18 mouse cellular contexts compared by ENCODE assay signal in the genomic region with DNA sequence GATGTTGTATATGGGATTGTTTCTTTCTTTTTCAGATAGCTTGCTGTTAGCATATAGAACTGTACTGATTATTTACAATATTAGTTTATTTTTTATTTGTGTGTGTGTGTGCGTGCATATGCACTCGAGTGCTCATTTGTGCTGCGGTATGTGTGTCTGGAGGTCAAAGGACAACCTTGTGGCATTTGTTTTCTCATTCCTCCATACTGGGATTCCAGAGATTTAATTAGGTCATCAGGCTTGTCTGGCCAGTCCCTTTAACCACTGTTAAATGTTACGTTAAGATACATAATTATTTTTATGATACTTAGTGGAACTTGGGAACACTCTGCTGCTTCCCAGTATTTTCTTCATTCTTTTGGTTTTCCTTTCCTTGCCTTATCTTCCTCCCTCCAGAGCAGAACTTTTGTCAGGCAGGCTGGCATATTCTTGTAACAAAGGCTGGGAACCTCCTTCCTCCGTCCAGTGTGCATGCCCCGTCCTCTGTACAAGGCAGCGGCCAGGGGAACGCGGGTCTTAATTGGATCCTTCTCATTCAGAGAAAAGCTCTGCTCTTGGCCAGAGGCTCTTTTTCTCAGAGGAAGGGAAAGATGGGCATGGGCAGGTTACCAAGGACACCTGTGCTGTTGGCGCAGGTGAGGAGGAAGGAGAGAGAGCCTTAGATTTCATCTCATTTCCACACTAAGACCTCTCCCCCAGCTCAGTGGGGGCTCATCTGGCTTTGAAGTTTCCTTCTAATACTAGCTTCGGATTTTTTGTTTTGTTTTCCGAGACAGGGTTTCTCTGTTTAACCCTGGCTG. TPM values are rescaled to one million over a fixed set of nuclear protein-coding genes. Genes with fewer than 3 reads are reported as not detected.
DNase-seq lines count a peak whose midpoint lies in the region; ATAC-seq and TF ChIP-seq lines count a peak whose summit lies in the region.
"Had no signal": no experiment of that assay in that cellular context is flagged by ENCODE, and none has a peak within 500 bp of the region (broad histone marks: within the 10 kb centered on the region; RNA-seq: fewer than 3 reads in every experiment).

No protein-coding gene starts in this region.

- H3K4me2 ChIP-seq in forebrain, embryonic 15.5 days (replicated peaks) = no peak overlapping the region
- H3K4me2 ChIP-seq: hindbrain, embryonic 14.5 days; intestine, embryonic 15.5 days; limb, embryonic 13.5 days; liver, embryonic 15.5 days had no signal

- H3K9ac ChIP-seq in forebrain, embryonic 15.5 days (replicated peaks) = no peak overlapping the region
- H3K9ac ChIP-seq: hindbrain, embryonic 14.5 days; intestine, embryonic 15.5 days; limb, embryonic 13.5 days; liver, embryonic 15.5 days had no signal

- H3K9me3 ChIP-seq in forebrain, embryonic 10.5 days = peaks cover 5% of the 10 kb centered on the region; the same call in 1 of the 2 replicates
- no peaks in the 10 kb centered on the region for H3K9me3 ChIP-seq in forebrain, embryonic 15.5 days
- H3K9me3 ChIP-seq: intestine, embryonic 15.5 days; limb, embryonic 13.5 days; liver, embryonic 15.5 days had no signal

- no peak overlapping the region for H3K4me3 ChIP-seq in forebrain, embryonic 10.5 days
- H3K4me3 ChIP-seq in forebrain, embryonic 15.5 days = no peak overlapping the region
- H3K4me3 ChIP-seq in layer of hippocampus, adult 2 months = no peak overlapping the region
- H3K4me3 ChIP-seq: intestine, embryonic 15.5 days; limb, embryonic 13.5 days; liver, embryonic 15.5 days had no signal

- H3K4me1 ChIP-seq in forebrain, embryonic 10.5 days = peaks cover 41% of the 10 kb centered on the region
- no peaks in the 10 kb centered on the region for H3K4me1 ChIP-seq in forebrain, embryonic 15.5 days

- H3K36me3 ChIP-seq in forebrain, embryonic 10.5 days (replicated peaks) = peaks cover 12% of the 10 kb centered on the region
- no peaks in the 10 kb centered on the region for H3K36me3 ChIP-seq in forebrain, embryonic 15.5 days

- H3K27ac ChIP-seq in forebrain, embryonic 10.5 days = peak overlapping the region; percentile 32; the same call in 1 of the 2 replicates
- H3K27ac ChIP-seq in forebrain, embryonic 15.5 days (replicated peaks) = no peak overlapping the region
- H3K27ac ChIP-seq in layer of hippocampus, adult 2 months = peak overlapping the region; percentile 46; the same call in 1 of the 2 replicates
- H3K27ac ChIP-seq: hindbrain, embryonic 14.5 days; intestine, embryonic 15.5 days; limb, embryonic 13.5 days; liver, embryonic 15.5 days had no signal

- no peak for DNase-seq in forebrain, embryonic 10.5 days (ENCODE audit: extremely low spot score, low spot score)
- no peak for DNase-seq in layer of hippocampus, adult 2 months (ENCODE audit: low spot score in 2 of 2)
- no peak for DNase-seq in layer of hippocampus, adult 8-10 months (ENCODE audit: low spot score in 2 of 2)
- peak; percentile 61 to 63 for DNase-seq in cerebellum, postnatal 14 days
- peak; percentile 63 for DNase-seq in retina, embryonic 14.5 days (ENCODE audit: low spot score)
- no peak for DNase-seq in adrenal gland, adult 18-20 months (ENCODE audit: low spot score in 2 of 2)
- DNase-seq: kidney, postnatal 25 days; lung, postnatal 10 days; right cerebral cortex, adult 18-20 months; thymus, adult 2 months had no signal

- no peaks in the 10 kb centered on the region for H3K27me3 ChIP-seq in forebrain, embryonic 10.5 days (ENCODE audit: poor library complexity, severe bottlenecking)
- H3K27me3 ChIP-seq in forebrain, embryonic 15.5 days = no peaks in the 10 kb centered on the region
- H3K27me3 ChIP-seq: intestine, embryonic 15.5 days; limb, embryonic 13.5 days; liver, embryonic 15.5 days had no signal

- no peak for ATAC-seq in forebrain, embryonic 15.5 days (replicated peaks)
- ATAC-seq: forebrain, embryonic 16.5 days; intestine, embryonic 15.5 days; midbrain, embryonic 16.5 days had no signal

- no peak for TF ChIP-seq CTCF in layer of hippocampus, adult 2 months (conservative IDR thresholded peaks at IDR 0.05)

- 47% methylated on average over 12 of the region's 12 CpGs for WGBS in forebrain, embryonic 10.5 days
- WGBS in forebrain, embryonic 15.5 days = 31% methylated on average over 12 of the region's 12 CpGs

RNA-seq across cellular contexts. Expression of gene Itgb5, which starts 12.8 kb away (rescaled TPM):
- polyA plus RNA-seq in forebrain, embryonic 10.5 days (2016; fragmentation: Nextera tagmentation; extraction: Ambion mirVana) = 10.6 and 14.3 TPM in 2 replicates
- 10.6 and 13.3 TPM in 2 replicates for polyA plus RNA-seq in forebrain, embryonic 15.5 days (2015; fragmentation: Nextera tagmentation; extraction: Ambion mirVana)
- 10 to 100 TPM; 40.2 to 40.5 TPM for total RNA-seq in layer of hippocampus, adult 2 months (2021)
- total RNA-seq in layer of hippocampus, adult 8-10 months (2022) = 100 to 1,000 TPM in 1 of 4 experiments, 10 to 100 TPM in 3; 39.4 to 114 (median 64.9) TPM
- total RNA-seq in adrenal gland, adult 18-20 months (2021) = 100 to 1,000 TPM; 146 to 187 TPM

RNA-seq across cellular contexts. Expression of gene Muc13, which starts 48.4 kb away (rescaled TPM):
- 0.24 and 0.38 TPM in 2 replicates for polyA plus RNA-seq in forebrain, embryonic 10.5 days (2016; fragmentation: Nextera tagmentation; extraction: Ambion mirVana)
- not detected in 2 replicates for polyA plus RNA-seq in forebrain, embryonic 15.5 days (2015; fragmentation: Nextera tagmentation; extraction: Ambion mirVana)
- total RNA-seq in layer of hippocampus, adult 2 months (2021) = not detected
- not detected for total RNA-seq in layer of hippocampus, adult 8-10 months (2022)
- total RNA-seq in adrenal gland, adult 18-20 months (2021) = not detected
- total RNA-seq: gastrocnemius, adult 8-10 months had no signal
- polyA plus RNA-seq: hindbrain, embryonic 14.5 days; midbrain, embryonic 16.5 days had no signal

Comparison
In these comparisons a context has a peak if more than half of its experiments do, and no peak if none do; other contexts are left out.
1. DNase-seq: peak in cerebellum, postnatal 14 days (2 of 2) and retina, embryonic 14.5 days (single experiment); none in forebrain, embryonic 10.5 days (single experiment), layer of hippocampus, adult 2 months (0 of 2), layer of hippocampus, adult 8-10 months (0 of 2) and adrenal gland, adult 18-20 months (0 of 2).